Mouse (Mus musculus): ENCODE measurements around the gene Nsrp1.

Gene Nsrp1

GRCm38 (mm10) chr11:77042816-77043215, 35.4 kb downstream of the Nsrp1 start:
- no peak for DNase-seq (ENCODE audit: low spot score in 2 of 2)

DNA sequence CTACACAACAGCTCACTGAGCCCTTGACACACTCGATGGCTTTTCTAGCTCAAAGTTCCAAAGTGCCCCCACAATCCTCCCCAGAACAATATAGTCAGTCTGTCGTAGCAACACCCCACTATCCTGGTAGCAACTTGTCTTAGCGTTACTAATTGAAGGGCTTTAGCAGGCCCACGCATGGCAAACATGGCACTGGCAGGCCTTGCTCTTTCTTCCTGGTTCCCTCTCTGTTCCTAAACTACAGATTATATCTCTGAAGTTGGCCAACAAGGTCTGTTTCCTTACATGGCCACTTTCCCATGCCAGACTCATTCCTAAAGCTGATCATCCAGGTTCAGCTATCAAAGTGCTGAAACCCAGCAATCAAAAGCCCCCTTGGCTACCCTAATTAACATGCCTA, 36.3 kb downstream of the Nsrp1 start:
- no peak for DNase-seq (ENCODE audit: low spot score in 2 of 2)

DNA sequence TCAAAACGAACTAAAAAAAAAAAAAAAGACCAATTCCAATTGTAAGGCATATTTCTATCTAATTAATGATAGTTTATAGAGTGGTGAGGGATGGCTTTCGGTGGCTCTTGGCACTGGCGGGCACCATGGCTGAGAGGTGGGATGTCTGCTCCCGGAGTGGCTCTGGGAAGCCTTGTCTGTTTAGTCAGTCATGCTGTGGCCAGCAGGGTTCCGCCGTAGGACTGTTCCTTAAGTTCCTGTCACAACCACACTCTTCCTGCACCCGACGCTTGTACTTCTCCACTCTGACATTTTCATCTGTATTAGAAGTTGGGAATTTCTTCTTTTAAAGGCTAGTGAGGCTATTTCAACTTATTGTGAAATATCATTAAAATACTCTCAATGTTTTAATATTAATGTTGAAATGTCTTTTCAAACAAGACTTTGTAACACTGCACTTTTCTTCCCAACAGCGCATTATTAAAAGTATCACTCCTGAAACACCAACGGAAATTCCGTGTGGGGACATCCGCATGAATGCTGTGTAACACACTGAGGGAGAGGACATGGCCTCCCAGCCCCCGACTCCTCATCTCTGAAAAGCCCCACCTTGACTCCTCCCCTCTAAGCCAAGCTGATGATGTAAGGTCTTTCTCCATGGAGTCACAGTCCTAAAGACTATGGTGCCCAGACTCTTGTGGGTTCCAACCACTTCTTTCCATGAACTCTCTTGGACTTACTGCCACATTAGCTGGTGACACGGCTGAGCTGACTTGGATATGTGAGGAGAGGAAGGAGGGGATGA, 46.9 kb downstream of the Nsrp1 start:
- no peak for DNase-seq (ENCODE audit: low spot score in 2 of 2)

DNA sequence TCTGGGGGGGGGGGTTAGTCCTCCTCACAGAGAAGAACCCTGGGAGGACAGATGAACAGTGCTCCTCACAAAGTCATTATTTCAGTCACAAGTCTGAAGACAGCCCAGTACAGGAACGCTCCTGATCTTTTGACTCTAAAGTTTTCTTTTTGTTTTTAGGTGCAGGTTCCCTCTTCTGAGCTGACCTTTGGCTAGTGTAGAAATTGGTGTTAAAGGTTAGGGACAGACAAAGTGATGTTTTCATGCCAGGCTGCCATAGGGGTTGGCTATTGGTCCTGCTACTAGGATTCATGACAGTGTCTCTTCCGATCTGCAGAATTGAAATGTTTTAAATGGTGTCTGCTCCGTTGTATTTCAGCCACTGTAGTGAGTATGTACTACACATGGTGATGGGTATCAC, 50.1 kb downstream of the Nsrp1 start:
- DNase-seq (ENCODE audit: low spot score in 2 of 2) = no peak

DNA sequence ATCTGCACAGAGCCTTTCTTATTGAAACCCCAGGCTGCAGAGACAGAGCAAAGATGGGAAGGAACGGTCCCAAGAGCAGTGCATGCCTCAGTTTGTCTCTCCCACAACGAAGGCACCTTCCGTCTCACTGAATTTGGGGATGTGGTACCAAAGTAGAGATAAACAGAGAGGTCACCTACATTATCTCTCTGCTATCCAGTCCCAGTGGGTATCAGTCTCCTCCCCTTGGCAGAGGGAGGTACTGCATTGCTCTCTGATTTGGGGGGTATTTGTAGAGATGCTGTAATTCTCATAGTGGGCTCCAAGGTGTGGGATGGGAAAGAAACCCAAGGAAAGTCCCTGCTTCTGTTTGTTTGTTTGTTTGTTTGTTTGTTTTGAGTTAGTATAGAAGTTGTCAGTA, 51.7 kb downstream of the Nsrp1 start:
- no peak for DNase-seq (ENCODE audit: low spot score in 2 of 2)

- no peak for DNase-seq (ENCODE audit: low spot score in 2 of 2)
Measured at GRCm38 (mm10) chr11:77021749-77022396, 56.4 kb downstream of the Nsrp1 start.

DNA sequence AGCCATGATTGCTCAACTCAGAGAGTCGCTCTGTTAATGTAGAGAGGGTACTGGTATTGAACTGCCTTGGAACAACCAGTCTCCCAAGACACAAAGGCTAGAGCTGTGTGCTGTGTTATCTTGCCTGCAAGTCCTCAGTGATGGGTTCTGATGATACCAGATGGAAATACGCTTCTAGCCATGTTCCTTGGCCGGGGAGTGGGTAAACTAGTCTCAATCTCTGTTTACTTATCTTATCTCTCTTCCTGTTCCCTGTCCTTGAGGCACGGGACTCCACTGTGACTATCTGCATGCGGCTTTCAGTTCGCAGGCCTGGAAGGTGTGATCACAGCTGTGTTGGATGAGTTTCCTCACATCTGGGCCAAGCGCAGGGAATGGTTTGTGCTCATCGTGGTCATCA, 58.7 kb downstream of the Nsrp1 start:
- DNase-seq (ENCODE audit: low spot score in 2 of 2) = no peak

- no peak for DNase-seq (ENCODE audit: low spot score in 2 of 2)
Measured at GRCm38 (mm10) chr11:77018046-77018445, 60.2 kb downstream of the Nsrp1 start.

GRCm38 (mm10) chr11:77010762-77011475, 67.3 kb downstream of the Nsrp1 start:
- no peak for DNase-seq (ENCODE audit: low spot score in 2 of 2)

DNA sequence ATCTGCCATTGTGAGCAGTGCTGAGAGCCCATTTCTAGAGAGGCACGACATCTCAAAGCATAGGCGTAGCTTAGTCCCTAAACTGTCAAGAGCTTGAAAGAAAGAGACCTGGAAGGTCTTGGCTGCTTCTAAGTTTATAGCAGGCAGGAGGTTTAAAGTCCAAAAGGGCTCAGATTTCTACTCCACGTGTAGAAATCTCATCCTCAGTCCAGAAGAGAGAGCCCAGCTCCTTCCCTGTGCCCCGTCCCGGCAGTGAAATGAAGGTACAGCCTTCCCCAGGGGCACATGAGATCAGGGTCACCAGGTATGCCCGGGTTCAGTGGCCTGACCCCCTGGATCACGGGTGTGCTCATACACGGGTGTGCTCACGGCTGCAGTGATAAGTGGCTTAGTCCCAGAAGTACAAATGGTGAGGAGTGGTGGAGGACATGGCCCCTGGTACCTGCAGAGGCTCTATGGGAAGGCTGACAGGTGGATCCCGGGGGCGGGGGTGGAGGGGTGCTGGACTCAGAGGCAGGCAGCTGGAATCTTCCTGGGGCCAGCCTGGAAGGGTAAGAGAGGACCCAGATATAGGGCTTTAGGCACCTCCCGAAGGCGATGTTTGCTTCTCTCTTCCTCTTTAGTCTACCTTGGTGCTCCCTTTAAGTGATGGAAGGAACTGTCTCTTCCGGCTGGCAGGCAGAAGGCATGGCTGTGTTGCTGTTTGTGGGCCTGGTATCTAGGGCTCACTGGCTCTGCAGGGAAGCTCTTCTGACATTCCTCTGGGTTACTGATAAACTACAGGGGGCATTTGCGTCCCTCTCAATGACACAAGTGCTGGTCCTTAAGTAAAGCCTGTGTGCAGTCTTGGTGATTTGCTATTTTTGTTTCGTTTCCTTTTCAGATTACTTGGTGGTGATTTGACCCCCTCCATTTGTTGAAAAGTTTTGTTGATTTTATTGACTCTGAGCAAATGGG, 68.9 kb downstream of the Nsrp1 start:
- no peak for DNase-seq (ENCODE audit: low spot score in 2 of 2)

- DNase-seq (ENCODE audit: low spot score in 2 of 2) = no peak
Measured at GRCm38 (mm10) chr11:77006616-77007015, 71.6 kb downstream of the Nsrp1 start.

DNA sequence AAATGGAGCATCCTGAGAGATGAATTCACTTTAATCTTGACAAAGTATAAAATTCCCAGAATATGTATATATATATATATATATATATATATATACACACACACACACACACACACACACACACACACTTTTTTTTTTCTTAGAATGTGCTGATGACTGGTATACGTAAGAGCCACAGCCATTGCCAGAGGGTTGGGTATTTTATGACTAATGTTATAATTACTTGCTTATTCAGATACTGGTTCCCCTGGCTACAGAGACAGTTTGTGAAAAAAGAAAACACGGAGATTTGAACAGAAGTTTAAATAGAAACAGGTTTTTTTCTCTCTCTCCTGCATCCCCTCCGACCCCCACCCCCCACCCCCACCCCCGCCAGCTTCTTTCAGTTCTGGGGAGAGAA, 72.4 kb downstream of the Nsrp1 start:
- DNase-seq (ENCODE audit: low spot score in 2 of 2) = no peak

DNA sequence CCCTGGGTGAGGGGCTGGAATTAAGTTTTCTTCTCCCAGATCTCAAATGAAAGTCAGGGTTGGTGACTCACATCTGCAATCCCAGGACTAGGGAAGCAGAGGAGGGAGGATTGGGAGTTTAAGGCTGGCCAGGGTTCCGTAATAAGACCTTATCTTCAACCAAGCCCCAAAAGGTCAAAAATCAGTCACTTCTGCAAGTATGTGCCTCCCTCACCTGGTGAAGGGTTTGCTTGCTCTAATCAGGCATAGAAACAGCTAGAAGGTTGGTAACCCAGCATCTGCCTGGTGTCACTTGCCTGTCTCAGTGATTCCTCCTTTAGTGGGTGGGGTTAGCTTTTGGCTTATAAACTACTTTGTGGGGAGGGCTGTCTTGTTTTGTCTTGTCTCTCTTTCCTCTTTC, 75.9 kb downstream of the Nsrp1 start:
- DNase-seq (ENCODE audit: low spot score in 2 of 2) = no peak

DNA sequence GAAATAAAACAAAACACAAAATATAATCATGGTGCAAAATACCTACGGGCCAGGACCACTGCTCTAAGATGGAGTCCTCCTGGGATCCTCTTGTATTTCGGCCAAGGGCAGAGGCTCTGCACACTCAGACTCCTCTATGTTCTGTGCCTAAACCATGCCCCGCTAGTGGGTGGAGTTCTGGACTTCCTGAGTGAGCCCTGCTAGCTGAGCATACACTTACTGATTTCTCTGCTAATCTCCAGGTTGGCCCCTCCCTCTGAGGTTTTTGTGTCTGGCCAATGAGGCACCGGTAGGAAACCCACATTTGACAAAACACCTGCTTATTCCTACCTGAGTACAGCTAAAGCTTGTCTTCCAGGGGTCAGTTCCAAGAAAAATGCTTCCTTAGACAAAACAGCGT, 77.5 kb downstream of the Nsrp1 start:
- no peak for DNase-seq (ENCODE audit: low spot score in 2 of 2)

DNA sequence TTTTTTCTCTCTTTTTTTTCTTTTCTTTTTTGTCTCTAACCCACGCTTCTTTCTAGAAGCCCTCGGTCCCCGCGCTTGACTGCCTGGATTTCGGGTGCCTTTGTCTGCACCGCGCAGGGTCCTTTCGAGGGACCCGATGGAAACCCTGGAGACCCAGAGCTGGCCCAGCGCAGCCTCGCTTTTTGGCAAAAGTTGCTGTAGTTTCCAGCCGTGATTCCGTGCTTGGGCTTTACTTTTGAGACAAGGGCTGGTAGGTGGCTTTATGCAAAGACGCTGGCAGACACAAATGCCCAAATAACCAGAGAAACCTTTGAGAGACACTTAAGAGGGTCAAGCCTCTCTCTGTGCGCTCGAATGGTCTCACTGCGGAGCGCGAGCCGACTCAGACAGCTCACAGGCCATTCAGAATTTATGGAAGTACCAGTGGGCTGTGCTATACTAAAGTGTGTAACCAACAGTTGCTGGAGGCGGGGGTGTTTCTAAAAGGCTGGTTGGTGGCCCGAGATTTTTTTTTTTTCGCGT, 79.5 kb downstream of the Nsrp1 start:
- DNase-seq (ENCODE audit: low spot score in 2 of 2) = no peak

GRCm38 (mm10) chr11:76997916-76998704, 80.1 kb downstream of the Nsrp1 start, which contains the start of gene Slc6a4:
Gene Slc6a4 (plus strand): TSS chr11:76998603.
- no peak for DNase-seq (ENCODE audit: low spot score in 2 of 2)

DNA sequence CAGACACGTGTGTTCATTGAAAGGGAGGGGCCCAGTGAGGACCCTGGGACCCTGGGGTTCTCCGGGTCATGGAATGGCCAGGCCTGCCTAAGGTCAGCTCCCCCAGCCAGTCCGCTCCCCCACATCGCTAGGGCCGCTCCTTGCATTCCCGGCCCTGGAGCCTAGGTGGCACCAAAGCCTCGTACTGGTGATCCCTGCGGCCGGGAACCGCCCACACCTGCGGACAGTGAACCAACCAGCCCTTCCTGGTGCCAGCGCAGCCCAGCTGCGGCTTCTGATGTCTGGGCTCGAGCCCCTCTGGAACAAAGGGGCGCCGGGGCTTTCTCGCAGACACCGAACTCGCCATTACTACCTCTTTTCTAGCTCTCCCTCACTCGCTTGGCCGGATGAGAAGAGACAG, 80.9 kb downstream of the Nsrp1 start:
- DNase-seq (ENCODE audit: low spot score in 2 of 2) = peak; percentile 46 to 63

GRCm38 (mm10) chr11:76995966-76996672, 82.1 kb downstream of the Nsrp1 start:
- DNase-seq (ENCODE audit: low spot score in 2 of 2) = no peak

Data from spleen, postnatal 14 days (tissue).